Comparison of ENCODE assay signal across 11 mouse cellular contexts in genomic region chr7:46348813-46349212, GRCm38 (mm10). TPM values are rescaled to one million over a fixed set of nuclear protein-coding genes. Genes with fewer than 3 reads are reported as not detected.
DNase-seq lines count a peak whose midpoint lies in the region; ATAC-seq and TF ChIP-seq lines count a peak whose summit lies in the region.
"Had no signal": no experiment of that assay in that cellular context is flagged by ENCODE, and none has a peak within 500 bp of the region (broad histone marks: within the 10 kb centered on the region; RNA-seq: fewer than 3 reads in every experiment).

No protein-coding gene starts in this region.

- intact Hi-C loops in heart, postnatal 36 days (cut with DNase I): no loop called here

- 2% methylated on average over 32 of the region's 36 CpGs for WGBS in lung, embryonic 16.5 days
- WGBS in forebrain, embryonic 14.5 days: under 1% methylated on average over 34 of the region's 36 CpGs
- 5% methylated on average over 18 of the region's 36 CpGs for WGBS in limb, embryonic 14.5 days
- WGBS in intestine, embryonic 16.5 days: 3% methylated on average over 34 of the region's 36 CpGs

- H3K9me3 ChIP-seq in lung, embryonic 16.5 days (ENCODE audit: control insufficient read depth, low read length): no peaks in the 10 kb centered on the region
- no peaks in the 10 kb centered on the region for H3K9me3 ChIP-seq in forebrain, embryonic 14.5 days (replicated peaks; ENCODE audit: control insufficient read depth, low read length)
- H3K9me3 ChIP-seq in limb, embryonic 14.5 days (ENCODE audit: control insufficient read depth, low read length): no peaks in the 10 kb centered on the region
- no peaks in the 10 kb centered on the region for H3K9me3 ChIP-seq in intestine, embryonic 16.5 days (ENCODE audit: control insufficient read depth, low read length)

- H3K9ac ChIP-seq in lung, embryonic 16.5 days (ENCODE audit: low read length): no peak overlapping the region
- H3K9ac ChIP-seq in forebrain, embryonic 14.5 days (ENCODE audit: low read length): no peak overlapping the region
- no peak overlapping the region for H3K9ac ChIP-seq in limb, embryonic 14.5 days (ENCODE audit: low read depth, low read length, severe bottlenecking)
- no peak overlapping the region for H3K9ac ChIP-seq in intestine, embryonic 16.5 days (ENCODE audit: low read depth, low read length)

- no peak for TF ChIP-seq POLR2A in limb, embryonic 14.5 days (IDR thresholded peaks at IDR 0.05; ENCODE audit: borderline replicate concordance, extremely low read depth, insufficient read depth, insufficient read length)

- H3K27ac ChIP-seq in lung, embryonic 16.5 days (ENCODE audit: low read length): no peak overlapping the region
- no peak overlapping the region for H3K27ac ChIP-seq in forebrain, embryonic 14.5 days (ENCODE audit: low read depth, low read length)
- no peak overlapping the region for H3K27ac ChIP-seq in limb, embryonic 14.5 days (replicated peaks; ENCODE audit: low read depth, low read length)
- H3K27ac ChIP-seq in intestine, embryonic 16.5 days (ENCODE audit: low read length): no peak overlapping the region

- no peak for DNase-seq in lung, postnatal 14 days
- DNase-seq in forebrain, embryonic 14.5 days (ENCODE audit: low spot score): peak; percentile 6
- DNase-seq in limb, embryonic 14.5 days (ENCODE audit: low spot score): peak; percentile 19
- peak; percentile 25 for DNase-seq in retina, postnatal 7 days (ENCODE audit: low read depth, low spot score)
- DNase-seq in heart, postnatal 36 days: no peak
- no peak for DNase-seq in lung, postnatal 4 days
- DNase-seq: adrenal gland, postnatal 10 days; lung, adult 2 months had no signal

- 0 out of 2 replicates have a peak, but pooled peaks have one; percentile 15 for ATAC-seq in lung, embryonic 16.5 days (ENCODE audit: low read depth)
- no peak for ATAC-seq in forebrain, embryonic 14.5 days
- peak; percentile 31 for ATAC-seq in limb, embryonic 14.5 days (ENCODE audit: low FRiP score, low read depth)
- ATAC-seq in intestine, embryonic 16.5 days: no peak
- ATAC-seq: intestine, postnatal 0 days had no signal

- H3K27me3 ChIP-seq in lung, embryonic 16.5 days (ENCODE audit: control insufficient read depth, insufficient read depth, low read depth, low read length): peaks cover 28% of the 10 kb centered on the region
- H3K27me3 ChIP-seq in forebrain, embryonic 14.5 days (replicated peaks; ENCODE audit: control insufficient read depth, insufficient read depth, low read length): peaks cover 24% of the 10 kb centered on the region
- peaks cover 30% of the 10 kb centered on the region for H3K27me3 ChIP-seq in limb, embryonic 14.5 days (ENCODE audit: control insufficient read depth, insufficient read depth, low read length)
- peaks cover 26% of the 10 kb centered on the region for H3K27me3 ChIP-seq in intestine, embryonic 16.5 days (replicated peaks; ENCODE audit: control insufficient read depth, insufficient read depth, low read length)

- no peak overlapping the region for H3K4me3 ChIP-seq in lung, embryonic 16.5 days (ENCODE audit: low read length)
- no peak overlapping the region for H3K4me3 ChIP-seq in forebrain, embryonic 14.5 days (ENCODE audit: low read depth, low read length)
- no peak overlapping the region for H3K4me3 ChIP-seq in limb, embryonic 14.5 days (replicated peaks; ENCODE audit: low read length)
- H3K4me3 ChIP-seq in intestine, embryonic 16.5 days (ENCODE audit: low read length): no peak overlapping the region

- H3K4me2 ChIP-seq in lung, embryonic 16.5 days (ENCODE audit: low read depth, low read length): no peak overlapping the region
- peak overlapping the region; percentile 35 for H3K4me2 ChIP-seq in forebrain, embryonic 14.5 days (ENCODE audit: low read length)
- no peak overlapping the region for H3K4me2 ChIP-seq in limb, embryonic 14.5 days (replicated peaks; ENCODE audit: low read depth, low read length, severe bottlenecking)
- no peak overlapping the region for H3K4me2 ChIP-seq in intestine, embryonic 16.5 days (ENCODE audit: low read depth, low read length)

- no peaks in the 10 kb centered on the region for H3K36me3 ChIP-seq in lung, embryonic 16.5 days (ENCODE audit: control insufficient read depth, insufficient read depth, low read length)
- H3K36me3 ChIP-seq in forebrain, embryonic 14.5 days (ENCODE audit: control insufficient read depth, insufficient read depth, low read length): no peaks in the 10 kb centered on the region
- no peaks in the 10 kb centered on the region for H3K36me3 ChIP-seq in limb, embryonic 14.5 days (ENCODE audit: control insufficient read depth, insufficient read depth, low read length)
- H3K36me3 ChIP-seq in intestine, embryonic 16.5 days (ENCODE audit: control insufficient read depth, insufficient read depth, low read length): no peaks in the 10 kb centered on the region

- no peaks in the 10 kb centered on the region for H3K4me1 ChIP-seq in lung, embryonic 16.5 days (replicated peaks; ENCODE audit: control insufficient read depth, insufficient read depth, low read length)
- H3K4me1 ChIP-seq in forebrain, embryonic 14.5 days (ENCODE audit: control insufficient read depth, insufficient read depth, low read length): no peaks in the 10 kb centered on the region
- H3K4me1 ChIP-seq in limb, embryonic 14.5 days (ENCODE audit: control insufficient read depth, insufficient read depth, low read length): no peaks in the 10 kb centered on the region
- H3K4me1 ChIP-seq in intestine, embryonic 16.5 days (ENCODE audit: control insufficient read depth, insufficient read depth, low read length): no peaks in the 10 kb centered on the region

RNA-seq across cellular contexts. Expression of gene Myod1, which starts 27.5 kb away (rescaled TPM):
- 0.65 and 1.1 TPM in 2 replicates for polyA plus RNA-seq in lung, embryonic 16.5 days (2015; fragmentation: Nextera tagmentation; extraction: Ambion mirVana)
- 0.15 TPM in 1 of 2 replicates, not detected in the other for polyA plus RNA-seq in forebrain, embryonic 14.5 days (2014; fragmentation: Nextera tagmentation; extraction: Ambion mirVana)
- 80.4 and 111 TPM in 2 replicates for polyA plus RNA-seq in limb, embryonic 14.5 days (2012; rRNA removed)
- 42.4 and 48.0 TPM in 2 replicates for polyA plus RNA-seq in limb, embryonic 14.5 days (2014; fragmentation: Nextera tagmentation; extraction: Ambion mirVana)
- total RNA-seq in heart, postnatal 36 days (2021): not detected
- 0.07 and 0.12 TPM in 2 replicates for polyA plus RNA-seq in intestine, embryonic 16.5 days (2015; fragmentation: Nextera tagmentation; extraction: Ambion mirVana)
- polyA plus RNA-seq: intestine, postnatal 0 days had no signal

RNA-seq across cellular contexts. Expression of gene Kcnc1, which starts 47.5 kb away (rescaled TPM):
- 0.30 and 0.55 TPM in 2 replicates for polyA plus RNA-seq in lung, embryonic 16.5 days (2015; fragmentation: Nextera tagmentation; extraction: Ambion mirVana)
- polyA plus RNA-seq in forebrain, embryonic 14.5 days (2014; fragmentation: Nextera tagmentation; extraction: Ambion mirVana): 3.6 and 6.0 TPM in 2 replicates
- 0.28 and 0.40 TPM in 2 replicates for polyA plus RNA-seq in limb, embryonic 14.5 days (2012; rRNA removed)
- polyA plus RNA-seq in limb, embryonic 14.5 days (2014; fragmentation: Nextera tagmentation; extraction: Ambion mirVana): 0.07 and 0.11 TPM in 2 replicates
- under 1 TPM; 0.14 to 0.17 TPM for total RNA-seq in heart, postnatal 36 days (2021)
- 0.27 and 0.50 TPM in 2 replicates for polyA plus RNA-seq in intestine, embryonic 16.5 days (2015; fragmentation: Nextera tagmentation; extraction: Ambion mirVana)

Comparison
In these comparisons a context has a peak if more than half of its experiments do, and no peak if none do; other contexts are left out.
1. ATAC-seq: peak in lung, embryonic 16.5 days (single experiment) and limb, embryonic 14.5 days (single experiment); none in forebrain, embryonic 14.5 days (single experiment) and intestine, embryonic 16.5 days (single experiment).
2. DNase-seq: peak in forebrain, embryonic 14.5 days (single experiment), limb, embryonic 14.5 days (single experiment) and retina, postnatal 7 days (single experiment); none in lung, postnatal 14 days (single experiment), heart, postnatal 36 days (0 of 2) and lung, postnatal 4 days (0 of 2).
3. RNA of gene Myod1, which starts 27.5 kb away (polyA plus RNA-seq): 42.4 to 111 TPM in limb, embryonic 14.5 days; 0.65 to 1.1 TPM in lung, embryonic 16.5 days, 0.07 to 0.12 TPM in intestine, embryonic 16.5 days and 0.15 TPM in forebrain, embryonic 14.5 days; every median in the first group is over 10 times any median in the second.